ENCODE assay signal across 24 mouse cellular contexts in the genomic region with DNA sequence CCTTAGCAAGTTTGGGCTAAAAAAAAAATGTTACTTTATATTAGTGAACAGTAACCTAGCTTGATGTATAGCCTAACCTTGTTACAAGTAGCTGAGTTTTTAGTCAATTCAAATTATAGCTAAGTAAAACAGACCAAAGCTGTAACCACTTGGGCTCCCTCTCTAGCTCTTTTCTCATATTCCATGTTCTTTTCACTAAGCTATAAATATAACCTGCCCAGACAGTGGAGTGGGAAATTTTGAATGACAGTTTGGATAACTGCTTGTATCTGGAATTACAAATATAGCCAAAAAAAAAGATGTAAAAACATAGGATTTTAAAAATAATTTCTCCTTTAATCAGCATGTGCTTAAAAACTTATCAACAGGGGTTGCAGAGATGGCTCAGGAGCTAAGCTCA. TPM values are rescaled to one million over a fixed set of nuclear protein-coding genes. Genes with fewer than 3 reads are reported as not detected.
A peak's percentile ranks its signal among the peaks of the same experiment; 100 is the strongest.
DNase-seq lines count a peak whose midpoint lies in the region; ATAC-seq lines count a peak whose summit lies in the region.
"Had no signal": no experiment of that assay in that cellular context is flagged by ENCODE, and none has a peak within 500 bp of the region (broad histone marks: within the 10 kb centered on the region; RNA-seq: fewer than 3 reads in every experiment).

No protein-coding gene starts in this region.

- ATAC-seq in frontal cortex, adult (ENCODE audit: low TSS enrichment), result peak; percentile 64; the same call in 1 of the 2 replicates
- ATAC-seq: activated CD4-positive, CD25-positive, alpha-beta regulatory T cell, adult 4 months; CD4-positive, CD25-positive, alpha-beta regulatory T cell, adult 4 months; forebrain, embryonic 14.5 days; forebrain, embryonic 16.5 days; Patski had no signal

- no peak for DNase-seq in frontal cortex, adult 2 months (ENCODE audit: extremely low spot score in 1 of 2, low spot score in 1 of 2)
- peak; percentile 16 for DNase-seq in layer of hippocampus, adult 11-12 months (ENCODE audit: low spot score)
- no peak for DNase-seq in layer of hippocampus, postnatal 10 days (ENCODE audit: low spot score in 2 of 2)
- peak; percentile 20 for DNase-seq in layer of hippocampus, adult 9-11 months
- no peak for DNase-seq in layer of hippocampus, postnatal 36 days
- DNase-seq: adrenal gland, adult 8-10 months; adrenal gland, postnatal 14 days; adrenal gland, postnatal 36 days; B cell, adult 2 months; cerebellum, adult 11 months; cerebellum, adult 18-20 months; cerebellum, adult 8-10 months; cerebellum, adult 9-11 months; cerebellum, postnatal 14 days; cerebellum, postnatal 36 days; embryo, embryonic 11 days had no signal

RNA-seq across cellular contexts. Expression of a gene that starts 12.8 kb away (rescaled TPM):
- 47.6 and 58.4 TPM in 2 replicates for polyA plus RNA-seq in frontal cortex, adult 2 months (2012; rRNA removed)
- 10 to 100 TPM; 22.3 to 24.4 TPM for total RNA-seq in layer of hippocampus, postnatal 10 days (2021)
- total RNA-seq in layer of hippocampus, postnatal 36 days (2021), result 10 to 100 TPM; 58.5 to 63.2 TPM
- polyA plus RNA-seq: CD4-positive, CD25-positive, alpha-beta regulatory T cell, adult 4 months; erythroblast, embryonic 14.5 days; G1E had no signal

Comparison
In these comparisons a context has a peak if more than half of its experiments do, and no peak if none do; other contexts are left out.
1. DNase-seq: peak in layer of hippocampus, adult 11-12 months (single experiment) and layer of hippocampus, adult 9-11 months (single experiment); none in frontal cortex, adult 2 months (0 of 2), layer of hippocampus, postnatal 10 days (0 of 2) and layer of hippocampus, postnatal 36 days (0 of 2).